Mouse (Mus musculus): Measurements from ENCODE around the gene Gng7.

DNA sequence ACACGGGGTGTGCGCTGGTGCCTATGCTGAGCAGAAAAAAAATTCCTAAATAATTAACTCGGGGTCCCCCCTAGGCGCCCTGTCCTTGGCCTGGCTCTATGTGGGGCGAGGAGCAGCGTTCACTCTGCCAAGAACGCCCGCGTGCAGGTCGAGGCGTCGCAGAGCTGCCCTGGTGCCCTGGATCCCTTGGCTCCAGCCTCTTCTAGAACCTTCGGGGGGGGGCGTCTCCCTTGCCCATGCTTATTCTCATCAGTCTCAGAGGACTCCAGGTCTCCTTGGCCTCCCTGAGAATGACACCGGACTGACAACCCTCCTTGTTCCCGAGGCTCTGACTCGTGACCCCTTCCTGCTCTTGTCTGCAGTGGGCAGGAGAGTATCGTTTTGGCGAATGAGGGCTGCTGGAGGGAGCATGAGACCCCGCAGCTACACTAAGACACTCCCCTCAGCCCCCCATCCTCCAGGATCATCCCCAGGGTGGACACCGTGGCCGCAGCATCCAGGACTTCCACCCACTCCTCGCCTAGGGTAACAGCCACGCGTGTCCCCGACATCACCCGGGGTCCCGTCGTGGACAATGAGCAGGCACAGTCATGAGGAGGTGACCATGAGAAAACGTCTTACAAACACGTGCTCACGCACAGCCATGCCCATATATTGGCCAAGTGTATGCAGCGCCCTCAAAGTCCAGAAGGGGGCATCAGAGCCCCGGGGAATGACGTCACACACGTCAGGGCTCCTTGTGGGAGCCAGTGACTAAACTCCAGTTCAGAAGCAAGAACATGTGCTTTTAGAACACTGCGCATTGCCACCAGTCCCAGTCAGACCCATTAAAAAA lies 15.2 kb downstream of the Gng7 start:
- peak; percentile 95 for TF ChIP-seq CTCF (conservative IDR thresholded peaks at IDR 0.05; ENCODE audit: insufficient read depth, insufficient read length, low read depth, low read length)
- TF ChIP-seq POLR2A (IDR thresholded peaks at IDR 0.05; ENCODE audit: low read depth, low read length): no peak

Data from kidney, adult 2 months (tissue).